Mouse (Mus musculus) lung, adult 2 months (tissue): Measurements from ENCODE around the gene Nup210l. TPM values are rescaled to one million over a fixed set of nuclear protein-coding genes. Genes with fewer than 3 reads are reported as not detected.
A peak's percentile ranks its signal among the peaks of the same experiment; 100 is the strongest.

ENCODE experiments used
- DNase-seq: peaks from one replicate; pipeline ENCODE4 v3.0.0; 2022
- H3K4me1 ChIP-seq: fragments of 200-500 bp; 2 replicates; pipeline ENCODE4 v1.6.1; 2011; ENCODE audit warnings: low read length; ENCODE audit not compliant: control insufficient read depth, insufficient read depth
- H3K4me3 ChIP-seq: fragments of 200-500 bp; replicated peaks from 2 replicates; pipeline ENCODE3; 2011; ENCODE audit warnings: low read depth, mild to moderate bottlenecking, control low read depth, low read length; ENCODE audit errors: extremely low read depth
- CTCF ChIP-seq: fragments of 200-500 bp; IDR thresholded peaks from 2 replicates; pipeline ENCODE4 v1.5.1; 2011; ENCODE audit warnings: mild to moderate bottlenecking, low read length, control low read depth; ENCODE audit not compliant: insufficient read depth
- POLR2A ChIP-seq: fragments of 200-500 bp; IDR thresholded peaks from 2 replicates; pipeline ENCODE4 v1.6.1; 2011; ENCODE audit warnings: low read depth, mild to moderate bottlenecking, control low read depth, low read length, borderline replicate concordance; ENCODE audit errors: extremely low read depth
- WGBS: fragments of 180-500 bp; shearing (Covaris S2); methylation state at CpG from one replicate; pipeline ENCODE4 v1.1.7; 2018; 5-methylcytosine and 5-hydroxymethylcytosine counted together
- polyA plus RNA-seq: library from polyadenylated mRNA; depleted of rRNA; stranded (reverse); fragments of >200 nt; gene quantifications from 2 replicates; pipeline ENCODE4 v1.2.3, GENCODE M21; 2012

The Nup210l gene
- polyA plus RNA-seq, 1 experiment = 0.58 TPM

DNA sequence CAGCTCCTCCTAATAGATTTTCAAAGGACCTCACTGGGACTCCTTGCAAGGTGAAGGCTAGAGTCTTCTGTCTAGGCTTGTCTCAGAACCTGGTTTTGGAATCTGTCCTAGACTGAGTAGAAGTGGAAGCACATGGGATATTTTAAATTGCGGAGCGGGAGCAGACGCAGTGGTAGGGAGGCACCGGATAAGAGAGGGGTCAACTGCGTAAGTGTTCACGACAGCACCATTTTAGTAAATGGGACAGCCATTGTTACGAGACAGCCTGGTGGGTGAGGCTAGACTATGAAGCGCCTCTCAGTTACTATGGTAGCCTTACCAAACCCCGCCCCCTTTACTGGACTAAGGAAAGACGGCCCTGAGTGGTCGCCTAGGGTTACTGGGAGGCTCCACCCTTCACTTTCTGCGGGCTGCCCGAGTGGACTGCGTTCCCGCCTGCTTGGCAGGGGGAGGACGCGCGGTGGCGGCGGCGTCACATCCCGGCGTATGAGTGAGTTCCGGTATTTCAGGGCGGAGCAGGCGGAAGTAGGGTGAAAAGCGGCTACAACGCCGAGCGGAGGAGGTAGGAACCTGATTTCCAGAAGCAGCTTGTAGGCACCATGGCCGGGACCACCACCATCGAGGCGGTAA is 24.7 kb upstream of the Nup210l start:
- WGBS = under 1% methylated on average over 33 of the region's 33 CpGs
- Histone ChIP-seq H3K4me1 (peaks cover 31% of the 10 kb centered on the region), H3K4me3 (peak overlapping the region; percentile 95)
- TF ChIP-seq POLR2A (peak; percentile 79; the same call in 1 of the 2 replicates), CTCF (no peak)
- peak; percentile 90 for DNase-seq

DNA sequence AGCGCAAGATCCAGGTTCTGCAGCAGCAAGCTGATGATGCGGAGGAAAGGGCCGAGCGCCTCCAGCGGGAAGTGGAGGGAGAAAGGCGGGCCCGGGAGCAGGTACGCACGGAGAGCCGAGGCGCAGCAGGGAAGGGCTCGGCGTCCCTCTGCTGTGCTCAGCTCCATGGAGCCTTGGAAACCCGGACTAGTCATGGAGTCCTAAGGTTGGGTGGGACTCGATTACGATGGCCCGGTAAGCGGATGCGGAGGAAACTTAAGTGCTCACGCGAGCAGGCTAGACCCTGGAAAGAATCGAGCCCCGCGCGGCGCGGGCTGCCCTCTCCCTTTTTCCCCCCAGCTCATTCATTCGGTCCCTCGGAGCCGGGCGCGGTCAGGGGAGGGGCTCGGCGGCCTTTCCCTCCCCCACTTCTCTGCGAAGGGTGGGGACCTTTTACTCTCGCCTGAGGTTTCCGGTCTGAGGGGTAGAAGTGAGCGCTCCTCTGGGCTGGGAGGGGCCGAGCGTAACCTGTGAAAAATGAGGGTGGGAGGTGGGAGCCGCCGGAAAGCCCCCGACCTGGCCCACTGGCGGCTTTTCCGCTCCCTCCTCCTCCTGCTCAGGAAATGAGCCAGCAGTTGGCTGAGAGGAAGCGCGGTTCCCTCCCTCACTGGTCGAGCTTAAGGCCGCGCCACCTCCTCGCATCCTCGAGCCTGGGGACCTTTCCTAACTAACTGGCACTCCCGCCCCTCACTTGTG is 24.0 kb upstream of the Nup210l start:
- DNase-seq = peak; percentile 74
- under 1% methylated on average over 53 of the region's 53 CpGs for WGBS
- H3K4me1 ChIP-seq = peaks cover 38% of the 10 kb centered on the region
- peak overlapping the region; percentile 95 for H3K4me3 ChIP-seq
- peak; percentile 62 for TF ChIP-seq POLR2A
- no peak for TF ChIP-seq CTCF

DNA sequence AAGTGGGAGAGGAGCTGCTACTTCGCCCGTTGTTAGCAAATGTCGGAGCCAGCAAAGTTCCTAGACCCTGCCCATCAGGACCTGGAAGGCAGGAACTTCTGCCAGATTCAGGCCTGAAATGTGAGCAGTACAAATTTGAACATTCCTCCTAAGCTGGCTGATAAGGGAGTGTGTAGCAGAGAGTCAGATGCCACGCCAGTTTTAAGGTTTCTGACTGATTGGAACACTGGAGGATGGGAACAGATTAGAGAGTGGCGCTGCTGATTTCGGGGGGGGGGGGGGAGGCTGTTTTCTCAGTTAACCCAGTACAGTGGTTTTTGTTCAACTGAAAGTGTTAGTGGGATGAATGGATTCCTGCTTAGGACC is 23.5 kb upstream of the Nup210l start:
- WGBS = under 1% methylated on average over 6 of the region's 6 CpGs
- TF ChIP-seq POLR2A (no peak), CTCF (no peak)
- H3K4me1 ChIP-seq = peaks cover 41% of the 10 kb centered on the region
- H3K4me3 ChIP-seq = peak overlapping the region; percentile 95
- no peak for DNase-seq

DNA sequence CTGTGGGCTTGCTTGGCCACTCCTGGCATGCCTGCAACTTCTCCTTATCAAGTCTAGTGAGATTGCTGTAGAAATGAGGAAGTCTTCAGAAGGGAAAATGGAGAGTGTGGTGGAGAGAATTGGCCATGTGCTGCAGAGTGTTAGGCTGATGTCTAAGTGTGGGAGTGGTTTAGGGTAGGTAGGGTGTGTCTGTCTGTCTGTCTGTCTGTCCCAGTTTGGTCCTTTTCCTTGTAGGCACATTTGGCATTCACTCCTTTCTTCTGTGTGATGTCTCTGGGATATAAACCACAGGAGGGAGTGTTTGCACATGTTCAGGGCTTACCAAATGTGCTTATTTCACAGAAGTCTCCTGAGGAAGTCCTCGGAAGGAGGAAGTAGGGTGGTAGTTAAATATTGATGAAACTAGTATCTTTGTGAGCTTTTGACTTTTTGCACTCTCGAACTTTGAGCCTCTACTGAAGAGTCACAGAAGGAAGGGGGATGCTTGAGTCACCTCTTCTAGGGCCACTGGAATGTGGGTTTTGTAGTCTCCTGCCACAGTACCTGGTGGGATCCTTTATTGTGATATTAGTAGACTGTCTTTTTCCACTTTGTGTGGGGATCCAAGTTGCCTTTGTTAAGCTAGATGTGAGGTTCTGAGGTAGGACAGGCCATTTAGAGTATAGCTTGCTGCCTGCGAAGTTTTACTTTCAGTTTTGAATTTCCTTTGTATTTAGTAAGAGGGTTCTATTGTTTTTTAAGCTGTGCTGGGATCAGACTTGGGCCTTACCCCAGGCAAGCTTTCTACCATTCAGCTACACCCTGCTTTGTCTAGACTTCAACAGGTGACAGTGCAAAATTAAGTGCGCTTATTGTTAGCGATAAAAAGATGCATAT is 22.3 kb upstream of the Nup210l start:
- 17% methylated on average over 5 of the region's 5 CpGs for WGBS
- peak; percentile 34 for DNase-seq
- TF ChIP-seq POLR2A (no peak), CTCF (no peak)
- Histone ChIP-seq H3K4me1 (peaks cover 51% of the 10 kb centered on the region), H3K4me3 (peak overlapping the region; percentile 24)

DNA sequence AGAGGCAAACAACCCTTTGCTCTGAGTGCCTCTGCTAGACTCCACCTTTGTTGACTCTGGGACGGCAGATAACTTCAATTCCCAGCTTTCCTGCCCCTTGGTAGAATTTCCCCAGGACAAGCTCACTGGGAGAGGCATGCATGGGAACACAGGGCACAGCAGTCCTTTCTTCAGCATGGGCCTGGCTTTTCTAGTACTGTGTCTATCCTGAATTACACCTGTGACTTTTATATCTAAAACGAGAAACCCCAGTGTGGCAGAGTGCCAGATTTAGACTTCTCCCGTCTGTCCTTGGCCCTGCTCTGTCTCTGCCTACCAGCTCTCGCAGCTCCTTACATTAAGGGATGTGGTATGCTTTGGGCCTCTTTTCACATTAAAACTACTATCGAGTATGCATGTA is 20.9 kb upstream of the Nup210l start:
- peak; percentile 57 for DNase-seq
- TF ChIP-seq POLR2A = no peak
- TF ChIP-seq CTCF = no peak
- 26% methylated on average over 5 of the region's 5 CpGs for WGBS
- H3K4me1 ChIP-seq = peaks cover 48% of the 10 kb centered on the region
- H3K4me3 ChIP-seq = no peak overlapping the region

DNA sequence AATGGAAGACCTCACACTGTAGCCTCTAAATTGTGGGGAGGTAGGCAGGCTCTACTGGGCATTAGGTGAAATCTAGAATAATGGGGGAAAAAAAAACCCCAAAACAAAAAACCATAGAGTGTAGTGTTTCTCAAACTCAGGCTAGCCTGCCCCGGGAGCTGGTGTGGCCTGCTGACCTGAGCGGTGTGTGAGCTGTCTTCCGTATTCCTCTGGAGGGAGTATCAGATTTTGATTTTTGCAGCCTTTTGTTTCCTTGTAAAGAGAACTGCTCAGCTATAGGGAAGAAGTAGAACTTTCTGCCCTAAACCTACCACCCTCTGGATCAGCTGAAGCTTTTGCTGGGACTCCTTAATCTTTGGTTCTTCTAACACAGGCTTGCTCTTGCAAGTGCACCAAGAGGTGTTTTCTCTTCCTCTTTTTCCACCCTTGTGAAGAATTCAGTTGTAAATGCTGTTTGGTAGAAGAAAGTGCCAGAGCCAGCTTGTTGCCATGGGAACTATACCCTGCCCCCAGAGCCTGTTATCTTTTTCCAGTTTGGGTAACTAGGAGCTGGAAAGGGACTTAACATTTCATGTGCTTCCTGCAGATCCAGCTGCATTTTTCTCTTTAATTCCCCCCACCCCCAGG is 20.1 kb upstream of the Nup210l start:
- DNase-seq = no peak
- Histone ChIP-seq H3K4me1 (peaks cover 46% of the 10 kb centered on the region), H3K4me3 (no peak overlapping the region)
- WGBS = 22% methylated on average over 3 of the region's 3 CpGs
- TF ChIP-seq CTCF (no peak), POLR2A (no peak)

DNA sequence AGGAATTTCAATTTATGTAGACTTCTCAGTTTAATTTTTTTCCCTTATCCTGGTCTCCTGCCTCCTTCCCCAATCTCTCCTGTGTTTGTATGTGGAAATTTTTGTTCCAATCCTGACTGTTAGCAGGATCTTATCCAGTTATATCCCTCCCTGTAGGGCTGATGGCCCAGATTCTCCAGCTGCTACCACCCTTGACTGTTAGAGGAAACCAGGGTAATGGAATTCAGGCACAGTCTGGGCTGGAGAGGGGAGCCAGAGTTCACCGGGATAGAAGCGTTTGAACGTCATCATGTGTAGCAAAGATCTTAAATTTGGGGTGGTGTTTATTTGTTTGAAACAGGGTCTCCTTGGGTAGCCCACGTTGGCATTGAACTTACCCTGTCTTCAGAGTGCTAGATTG is 19.1 kb upstream of the Nup210l start:
- no peak for TF ChIP-seq POLR2A
- no peak for TF ChIP-seq CTCF
- no peak for DNase-seq
- peaks cover 44% of the 10 kb centered on the region for H3K4me1 ChIP-seq
- WGBS = 19% methylated on average over 4 of the region's 4 CpGs
- H3K4me3 ChIP-seq = no peak overlapping the region

DNA sequence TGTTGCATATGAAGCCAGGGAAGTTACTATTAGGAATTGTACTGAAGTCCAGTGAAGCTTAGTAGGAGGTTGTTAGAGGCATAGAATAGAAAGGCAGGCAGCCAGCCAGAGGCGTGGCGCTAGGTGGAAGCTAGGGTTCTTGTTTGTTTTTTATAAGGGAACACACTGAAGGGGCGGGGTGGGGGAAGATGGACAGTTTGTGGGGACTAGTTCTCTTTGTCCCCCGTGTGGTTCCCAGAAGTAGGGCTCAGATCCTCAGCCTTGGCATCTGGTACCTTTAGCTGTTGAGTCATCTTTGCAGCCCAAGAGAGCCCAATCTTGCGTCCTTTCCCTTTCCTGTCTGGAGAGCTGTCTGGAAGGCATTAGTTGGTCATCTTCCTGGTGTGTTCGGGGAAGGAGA is 18.7 kb upstream of the Nup210l start:
- no peak for TF ChIP-seq CTCF
- TF ChIP-seq POLR2A = no peak
- WGBS = 19% methylated on average over 6 of the region's 6 CpGs
- Histone ChIP-seq H3K4me3 (no peak overlapping the region), H3K4me1 (peaks cover 44% of the 10 kb centered on the region)
- DNase-seq = peak; percentile 40

DNA sequence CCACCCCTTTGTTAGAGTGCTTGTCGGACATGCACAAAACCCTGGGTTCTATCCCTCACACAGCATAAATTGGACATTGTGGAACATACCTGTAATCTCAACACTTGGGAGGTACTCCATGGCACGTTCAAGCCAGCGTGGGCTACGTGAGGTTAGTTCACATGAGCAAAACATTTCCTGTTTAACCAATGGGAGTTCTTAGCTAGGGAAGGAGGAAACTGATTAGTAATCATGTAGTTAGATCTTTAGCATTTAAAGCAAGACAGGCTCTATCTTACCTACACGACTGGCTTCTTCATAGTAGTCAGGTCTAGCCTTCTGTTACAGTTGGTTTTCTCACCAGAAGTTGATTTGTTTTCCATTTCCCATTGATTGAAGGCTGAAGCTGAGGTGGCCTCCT is 17.9 kb upstream of the Nup210l start:
- 29% methylated on average over 5 of the region's 5 CpGs for WGBS
- Histone ChIP-seq H3K4me1 (peaks cover 46% of the 10 kb centered on the region), H3K4me3 (no peak overlapping the region)
- DNase-seq = no peak
- TF ChIP-seq POLR2A = no peak
- TF ChIP-seq CTCF = no peak
